Mouse (Mus musculus): ENCODE results near the gene Abca5. TPM values are rescaled to one million over a fixed set of nuclear protein-coding genes. Genes with fewer than 3 reads are reported as not detected.

Gene Abca5
- total RNA-seq, 4 experiments from 2014 or later: 11.3 to 16.4 (median 12.1) TPM

- DNase-seq (ENCODE audit: low spot score in 2 of 2): no peak
Observed at GRCm38 (mm10) chr11:110303411-110303810, 34.1 kb downstream of the Abca5 start.

DNA sequence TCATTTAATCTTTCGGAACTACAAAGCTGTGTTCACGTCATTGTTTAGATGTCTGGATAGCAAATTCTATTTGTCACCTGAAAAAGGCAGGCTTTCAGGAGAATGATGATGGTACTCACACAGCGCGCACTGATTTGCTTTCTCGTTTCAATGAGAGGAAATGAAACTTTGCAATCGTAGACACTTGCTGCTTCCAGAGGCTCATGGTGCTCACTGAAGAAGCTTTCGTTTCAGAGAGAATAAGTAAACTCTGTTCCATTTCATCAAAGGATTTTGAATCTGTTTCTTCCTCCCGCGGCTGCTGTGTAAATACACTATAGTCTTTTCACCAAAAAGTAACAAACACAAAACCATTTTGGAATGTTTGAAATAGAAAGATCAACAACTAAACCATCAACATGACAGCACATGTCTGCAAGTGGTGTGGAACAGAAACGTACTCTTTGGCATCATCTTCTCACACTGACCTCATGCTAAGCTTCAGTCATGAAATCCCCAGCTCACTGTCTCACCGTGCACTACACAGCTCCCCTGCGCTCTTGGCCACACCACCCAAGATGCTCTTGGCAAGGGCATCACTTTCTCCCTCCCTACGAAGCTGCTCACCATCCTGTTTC is 39.5 kb downstream of the Abca5 start:
- no peak for DNase-seq (ENCODE audit: low spot score in 2 of 2)

GRCm38 (mm10) chr11:110290586-110290985 is 46.9 kb downstream of the Abca5 start:
- no peak for DNase-seq (ENCODE audit: low spot score in 2 of 2)

DNA sequence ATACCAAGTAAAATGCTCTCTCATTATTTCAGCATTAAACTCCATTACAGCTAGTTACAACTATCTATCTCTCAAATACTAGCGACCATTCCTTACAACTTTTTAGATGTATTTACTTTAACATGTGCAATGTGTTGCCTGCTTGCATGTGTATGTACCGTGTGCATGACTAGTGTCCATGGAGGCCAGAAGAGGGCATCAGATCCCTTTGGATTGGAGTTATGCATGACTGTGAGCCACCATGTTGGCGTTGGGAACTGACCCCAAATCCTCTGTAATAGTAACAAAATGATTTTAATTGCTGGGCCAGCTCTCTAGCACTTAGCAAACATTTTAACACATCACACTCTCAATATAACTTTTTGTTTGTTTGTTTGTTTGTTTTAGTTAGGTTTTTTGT is 49.1 kb downstream of the Abca5 start:
- no peak for DNase-seq (ENCODE audit: low spot score in 2 of 2)

GRCm38 (mm10) chr11:110287694-110288093 is 49.8 kb downstream of the Abca5 start:
- DNase-seq (ENCODE audit: low spot score in 2 of 2): no peak

DNA sequence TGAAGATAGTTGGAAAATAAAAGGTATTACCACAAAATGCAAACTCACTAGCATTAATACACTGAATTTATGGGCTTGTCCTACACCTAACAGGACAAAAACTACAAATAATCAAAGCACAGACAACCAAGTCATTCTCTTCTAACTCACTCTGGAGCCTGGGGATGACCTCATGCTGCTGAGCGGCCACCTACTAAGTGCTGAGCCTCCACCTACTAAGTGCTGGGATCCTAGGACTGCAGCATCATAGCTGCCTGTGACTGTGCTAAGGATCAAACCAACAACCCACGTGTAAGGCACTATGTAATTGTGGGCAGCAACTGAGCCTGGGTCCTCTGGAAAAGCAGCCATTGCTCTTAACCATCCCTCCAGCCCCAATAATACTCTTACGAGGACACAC is 51.2 kb downstream of the Abca5 start:
- DNase-seq (ENCODE audit: low spot score in 2 of 2): no peak

- no peak for DNase-seq (ENCODE audit: low spot score in 2 of 2)
Observed at GRCm38 (mm10) chr11:110284849-110285248, 52.7 kb downstream of the Abca5 start.

DNA sequence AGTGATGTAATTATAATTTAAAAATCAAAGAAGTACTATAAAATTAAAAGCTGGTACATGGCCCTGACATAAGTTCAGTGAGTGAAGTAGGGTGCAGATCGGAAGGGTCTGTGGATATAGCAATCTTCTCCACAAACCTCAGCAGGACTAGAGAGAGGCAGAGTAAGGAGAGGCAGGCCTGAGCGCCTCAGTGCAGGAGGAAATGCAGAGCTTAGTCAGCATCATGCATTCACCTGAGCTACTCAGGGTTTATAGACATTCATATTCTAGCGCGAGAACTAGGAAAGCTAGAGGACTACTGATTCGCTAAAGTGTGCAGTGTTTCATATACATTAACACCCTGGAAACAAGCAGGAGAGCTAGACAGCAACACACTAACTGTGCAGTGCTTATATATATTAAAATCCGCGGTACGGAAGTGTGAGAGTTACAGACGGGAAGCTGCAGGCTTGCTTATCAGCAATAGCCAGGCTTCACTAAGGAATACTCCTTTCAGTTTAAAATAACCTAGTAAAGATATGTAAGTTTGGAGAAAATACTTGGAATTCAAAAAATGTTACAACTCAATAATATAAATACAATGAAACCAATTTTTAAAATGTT is 53.2 kb downstream of the Abca5 start:
- DNase-seq (ENCODE audit: low spot score in 2 of 2): no peak

DNA sequence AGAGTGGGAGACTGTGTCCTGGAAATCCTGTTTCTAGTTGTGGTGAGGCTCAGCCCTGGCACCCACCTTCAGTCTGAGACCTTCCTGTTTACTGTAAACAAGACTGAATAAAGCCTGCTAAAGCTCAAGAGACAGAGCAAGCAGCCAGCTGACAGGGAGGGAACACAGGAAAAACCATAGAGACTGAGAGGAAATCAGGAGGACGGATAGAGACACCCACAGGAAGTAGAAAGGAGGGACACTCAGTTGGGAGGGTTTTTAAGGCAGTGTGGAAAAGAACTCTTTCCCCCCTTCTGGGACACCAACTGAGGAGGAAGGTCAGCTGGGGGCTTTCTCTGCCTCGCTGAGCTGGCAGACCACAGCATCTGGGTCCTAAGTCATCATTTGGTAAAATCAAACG is 62.7 kb downstream of the Abca5 start:
- DNase-seq (ENCODE audit: low spot score in 2 of 2): no peak

- DNase-seq (ENCODE audit: low spot score in 2 of 2): peak in 1 of 2 experiments; percentile 16
Observed at GRCm38 (mm10) chr11:110271745-110272144, 65.8 kb downstream of the Abca5 start.

GRCm38 (mm10) chr11:110268244-110268844 is 69.2 kb downstream of the Abca5 start:
- DNase-seq (ENCODE audit: low spot score in 2 of 2): peak; percentile 58 to 62

DNA sequence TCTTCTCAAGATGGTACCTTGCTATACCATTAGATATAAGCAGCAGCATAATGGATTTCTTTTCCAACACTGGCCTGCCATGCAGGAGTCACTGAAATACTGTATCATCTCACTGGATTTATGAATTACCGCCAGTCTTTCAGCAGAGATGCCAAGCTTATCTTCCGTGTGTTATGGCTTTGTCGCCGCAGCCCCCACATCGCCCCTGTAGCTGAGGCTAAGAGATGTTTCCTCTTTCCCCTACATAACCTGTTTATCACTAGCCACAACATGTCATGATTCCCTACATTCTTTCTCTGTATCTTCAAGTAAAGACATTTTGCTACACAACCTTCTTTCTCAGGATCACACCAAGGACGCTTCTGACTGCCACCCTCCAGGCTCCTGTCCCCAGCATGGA is 70.3 kb downstream of the Abca5 start:
- no peak for DNase-seq (ENCODE audit: low spot score in 2 of 2)

DNA sequence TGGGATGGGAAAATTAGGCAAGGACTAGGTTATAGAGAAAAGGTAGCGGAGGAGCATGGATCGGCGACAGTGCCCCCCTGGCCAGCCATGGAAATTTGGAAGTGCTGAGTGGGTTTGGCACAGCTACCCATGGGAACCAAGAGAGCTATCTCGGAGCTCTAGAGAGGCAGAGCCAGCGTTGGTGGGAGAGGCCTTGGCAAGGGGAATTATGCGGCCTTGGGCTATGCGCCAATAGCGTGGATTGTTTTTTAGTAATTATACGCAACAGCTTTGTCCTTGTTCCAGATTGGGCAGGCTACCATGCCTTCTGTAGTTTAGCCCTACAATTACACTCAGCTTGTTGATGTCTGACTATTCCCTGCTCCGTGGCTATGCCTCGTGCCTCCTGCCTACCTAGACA is 70.8 kb downstream of the Abca5 start:
- no peak for DNase-seq (ENCODE audit: low spot score in 2 of 2)

DNA sequence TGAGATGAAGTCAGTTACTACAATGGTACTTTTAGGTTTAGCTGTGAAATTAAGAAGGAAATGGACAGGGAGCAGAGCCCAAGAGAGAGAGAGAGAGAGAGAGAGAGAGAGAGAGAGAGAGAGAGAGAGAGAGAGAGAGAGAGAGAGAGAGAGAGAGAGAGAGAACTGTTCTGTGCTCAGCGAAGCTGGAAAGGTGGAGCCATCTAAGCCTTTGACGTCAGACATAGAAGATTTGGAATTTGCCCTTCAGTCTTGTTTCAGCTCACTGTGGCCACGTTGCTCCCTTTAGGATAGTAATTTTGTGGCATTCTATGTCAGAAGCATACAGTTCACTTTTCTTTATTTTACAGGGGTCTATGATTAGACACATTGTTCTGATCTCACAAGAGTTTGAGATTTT is 75.6 kb downstream of the Abca5 start:
- no peak for DNase-seq (ENCODE audit: low spot score in 2 of 2)

GRCm38 (mm10) chr11:110257911-110258310 is 79.6 kb downstream of the Abca5 start:
- no peak for DNase-seq (ENCODE audit: low spot score in 2 of 2)

GRCm38 (mm10) chr11:110257061-110257460 is 80.5 kb downstream of the Abca5 start:
- DNase-seq (ENCODE audit: low spot score in 2 of 2): no peak

GRCm38 (mm10) chr11:110252256-110252655 is 85.3 kb downstream of the Abca5 start:
- no peak for DNase-seq (ENCODE audit: low spot score in 2 of 2)

- peak in 1 of 2 experiments; percentile 13 for DNase-seq (ENCODE audit: low spot score in 2 of 2)
Observed at GRCm38 (mm10) chr11:110251534-110251933, 86.0 kb downstream of the Abca5 start, which contains the start of gene Abca6. Abca6 (minus strand) TSS chr11:110251776.

- no peak for DNase-seq (ENCODE audit: low spot score in 2 of 2)
Observed at GRCm38 (mm10) chr11:110244730-110245129, 92.8 kb downstream of the Abca5 start.

GRCm38 (mm10) chr11:110237466-110237865 is 100.0 kb downstream of the Abca5 start:
- DNase-seq (ENCODE audit: low spot score in 2 of 2): no peak

DNA sequence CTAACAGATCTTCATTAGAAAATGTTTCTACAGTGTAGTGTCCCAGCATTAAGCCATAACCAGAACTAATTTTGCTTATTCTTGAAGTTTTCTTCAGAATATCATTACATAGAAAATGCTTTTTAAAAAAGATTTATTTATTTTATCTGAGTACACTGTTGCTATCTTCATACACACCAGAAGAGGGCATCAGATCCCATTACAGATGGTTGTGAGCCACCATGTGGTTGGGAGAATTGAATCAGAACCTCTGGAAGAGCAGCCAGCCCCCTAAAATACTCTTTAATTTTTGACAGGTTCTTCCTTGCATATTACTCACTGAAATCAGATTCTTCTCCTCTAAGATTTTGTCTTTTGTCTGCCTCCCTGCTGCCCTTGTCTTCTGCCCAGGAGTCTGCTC is 104.5 kb downstream of the Abca5 start:
- no peak for DNase-seq (ENCODE audit: low spot score in 2 of 2)

Measured in gastrocnemius, adult 8-10 months (tissue).